Mouse (Mus musculus): Measurements from ENCODE around the gene Serpina16. TPM values are rescaled to one million over a fixed set of nuclear protein-coding genes. Genes with fewer than 3 reads are reported as not detected.

The Serpina16 gene
- polyA plus RNA-seq, 1 experiment from 2014 or later: not detected

Other genes starting within 250 kb of the Serpina16 start
- gene Ifi27, start 241.9 kb downstream of the Serpina16 start, polyA plus RNA-seq (2014; fragmentation: Nextera tagmentation; extraction: Ambion mirVana): 46.6 and 55.7 TPM in 2 replicates
- 16.9 and 17.1 TPM in 2 replicates for gene Ifi27l2a, start 232.5 kb downstream of the Serpina16 start, polyA plus RNA-seq (2014; fragmentation: Nextera tagmentation; extraction: Ambion mirVana)
- 1.3 and 2.0 TPM in 2 replicates for gene Ifi27l2b, start 218.9 kb downstream of the Serpina16 start, polyA plus RNA-seq (2014; fragmentation: Nextera tagmentation; extraction: Ambion mirVana)
- gene Ppp4r4, start 143.9 kb downstream of the Serpina16 start, polyA plus RNA-seq (2014; fragmentation: Nextera tagmentation; extraction: Ambion mirVana): 1.9 TPM in 2 replicates
- 0.12 and 0.18 TPM in 2 replicates for gene Serpina10, start 44.7 kb downstream of the Serpina16 start, polyA plus RNA-seq (2014; fragmentation: Nextera tagmentation; extraction: Ambion mirVana)
- 2.0 and 35.1 TPM in 2 replicates for gene Serpina6, start 18.9 kb downstream of the Serpina16 start, polyA plus RNA-seq (2014; fragmentation: Nextera tagmentation; extraction: Ambion mirVana)
- not detected in 2 replicates for gene Serpina1f, start 19.4 kb upstream of the Serpina16 start, polyA plus RNA-seq (2014; fragmentation: Nextera tagmentation; extraction: Ambion mirVana)
- 0.22 TPM in 1 of 2 replicates, not detected in the other for gene Serpina1d, start 97.5 kb upstream of the Serpina16 start, polyA plus RNA-seq (2014; fragmentation: Nextera tagmentation; extraction: Ambion mirVana)
- gene Serpina1b, start 154.2 kb upstream of the Serpina16 start, polyA plus RNA-seq (2014; fragmentation: Nextera tagmentation; extraction: Ambion mirVana): 4.5 and 5.7 TPM in 2 replicates
- 1.4 and 2.3 TPM in 2 replicates for gene Serpina1a, start 187.4 kb upstream of the Serpina16 start, polyA plus RNA-seq (2014; fragmentation: Nextera tagmentation; extraction: Ambion mirVana)
- gene Serpina1c, start 228.7 kb upstream of the Serpina16 start, polyA plus RNA-seq (2014; fragmentation: Nextera tagmentation; extraction: Ambion mirVana): 1.1 and 6.2 TPM in 2 replicates

Measured in stomach, embryonic 14.5 days (tissue).